In genomic region chr1:143982085-143982764, GRCm38 (mm10) we compare ENCODE assay signal across 17 mouse cellular contexts. TPM values are rescaled to one million over a fixed set of nuclear protein-coding genes. Genes with fewer than 3 reads are reported as not detected.
DNase-seq lines count a peak whose midpoint lies in the region; ATAC-seq lines count a peak whose summit lies in the region.
"Had no signal": no experiment of that assay in that cellular context is flagged by ENCODE, and none has a peak within 500 bp of the region (broad histone marks: within the 10 kb centered on the region; RNA-seq: fewer than 3 reads in every experiment).

No protein-coding gene starts in this region.

- H3K36me3 ChIP-seq in forebrain, embryonic 11.5 days (ENCODE audit: control insufficient read depth, insufficient read depth, low read length), result no peaks in the 10 kb centered on the region
- H3K36me3 ChIP-seq in forebrain, embryonic 10.5 days (replicated peaks), result no peaks in the 10 kb centered on the region
- H3K36me3 ChIP-seq in midbrain, embryonic 13.5 days, result no peaks in the 10 kb centered on the region
- no peaks in the 10 kb centered on the region for H3K36me3 ChIP-seq in midbrain, embryonic 10.5 days
- H3K36me3 ChIP-seq in forebrain, embryonic 15.5 days, result no peaks in the 10 kb centered on the region
- H3K36me3 ChIP-seq: intestine, embryonic 15.5 days; liver, embryonic 12.5 days had no signal

- no peak overlapping the region for H3K4me2 ChIP-seq in forebrain, embryonic 11.5 days (ENCODE audit: low read depth, low read length, severe bottlenecking)
- no peak overlapping the region for H3K4me2 ChIP-seq in midbrain, embryonic 13.5 days (replicated peaks)
- H3K4me2 ChIP-seq in forebrain, embryonic 15.5 days (replicated peaks), result no peak overlapping the region
- H3K4me2 ChIP-seq: intestine, embryonic 15.5 days; liver, embryonic 12.5 days; lung, embryonic 14.5 days had no signal

- no peaks in the 10 kb centered on the region for H3K27me3 ChIP-seq in forebrain, embryonic 11.5 days (ENCODE audit: control insufficient read depth, insufficient read depth, low read length)
- no peaks in the 10 kb centered on the region for H3K27me3 ChIP-seq in forebrain, embryonic 10.5 days (ENCODE audit: poor library complexity, severe bottlenecking)
- H3K27me3 ChIP-seq in midbrain, embryonic 13.5 days, result no peaks in the 10 kb centered on the region
- H3K27me3 ChIP-seq in midbrain, embryonic 10.5 days (ENCODE audit: low read depth, poor library complexity, severe bottlenecking), result no peaks in the 10 kb centered on the region
- H3K27me3 ChIP-seq in forebrain, embryonic 15.5 days, result no peaks in the 10 kb centered on the region
- H3K27me3 ChIP-seq: intestine, embryonic 15.5 days; liver, embryonic 12.5 days had no signal

- no peaks in the 10 kb centered on the region for H3K9me3 ChIP-seq in forebrain, embryonic 11.5 days (ENCODE audit: control insufficient read depth, low read length)
- no peaks in the 10 kb centered on the region for H3K9me3 ChIP-seq in forebrain, embryonic 10.5 days
- no peaks in the 10 kb centered on the region for H3K9me3 ChIP-seq in midbrain, embryonic 13.5 days
- no peaks in the 10 kb centered on the region for H3K9me3 ChIP-seq in midbrain, embryonic 10.5 days (replicated peaks)
- no peaks in the 10 kb centered on the region for H3K9me3 ChIP-seq in forebrain, embryonic 15.5 days
- H3K9me3 ChIP-seq: intestine, embryonic 15.5 days; liver, embryonic 12.5 days had no signal

- ATAC-seq in forebrain, embryonic 11.5 days (replicated peaks; ENCODE audit: low FRiP score), result 0 out of 2 replicates have a peak, but pooled peaks have one; percentile 56
- peak; percentile 60; the same call in 1 of the 2 replicates for ATAC-seq in midbrain, embryonic 13.5 days
- no peak for ATAC-seq in forebrain, embryonic 15.5 days (replicated peaks)
- ATAC-seq: intestine, embryonic 15.5 days; liver, embryonic 12.5 days had no signal

- H3K4me1 ChIP-seq in forebrain, embryonic 11.5 days (replicated peaks; ENCODE audit: control insufficient read depth, insufficient read depth, low read length), result no peaks in the 10 kb centered on the region
- peaks cover 6% of the 10 kb centered on the region for H3K4me1 ChIP-seq in forebrain, embryonic 10.5 days
- H3K4me1 ChIP-seq in midbrain, embryonic 13.5 days (replicated peaks), result peaks cover 14% of the 10 kb centered on the region
- H3K4me1 ChIP-seq in midbrain, embryonic 10.5 days, result peaks cover 6% of the 10 kb centered on the region
- H3K4me1 ChIP-seq in forebrain, embryonic 15.5 days, result peaks cover 6% of the 10 kb centered on the region
- H3K4me1 ChIP-seq: intestine, embryonic 15.5 days; liver, embryonic 12.5 days had no signal

- H3K9ac ChIP-seq in forebrain, embryonic 11.5 days (ENCODE audit: low read length), result no peak overlapping the region; the same call in 1 of the 2 replicates
- H3K9ac ChIP-seq in midbrain, embryonic 13.5 days (replicated peaks), result no peak overlapping the region
- no peak overlapping the region for H3K9ac ChIP-seq in forebrain, embryonic 15.5 days (replicated peaks)
- H3K9ac ChIP-seq: intestine, embryonic 15.5 days; liver, embryonic 12.5 days; lung, embryonic 14.5 days had no signal

- no peak overlapping the region for H3K27ac ChIP-seq in forebrain, embryonic 11.5 days (ENCODE audit: low read depth, low read length)
- H3K27ac ChIP-seq in forebrain, embryonic 10.5 days, result no peak overlapping the region
- H3K27ac ChIP-seq in midbrain, embryonic 13.5 days, result peak overlapping the region; percentile 26; the same call in 1 of the 2 replicates
- no peak overlapping the region for H3K27ac ChIP-seq in midbrain, embryonic 10.5 days (replicated peaks)
- H3K27ac ChIP-seq in forebrain, embryonic 15.5 days (replicated peaks), result peak overlapping the region; percentile 51; the same call in 1 of the 2 replicates
- H3K27ac ChIP-seq: intestine, embryonic 15.5 days; layer of hippocampus, adult 2 months; left cerebral cortex, adult 2 months; liver, embryonic 12.5 days had no signal

- H3K4me3 ChIP-seq in forebrain, embryonic 11.5 days (ENCODE audit: low read depth, low read length), result no peak overlapping the region
- no peak overlapping the region for H3K4me3 ChIP-seq in forebrain, embryonic 10.5 days
- H3K4me3 ChIP-seq in midbrain, embryonic 13.5 days (replicated peaks), result no peak overlapping the region
- no peak overlapping the region for H3K4me3 ChIP-seq in midbrain, embryonic 10.5 days
- no peak overlapping the region for H3K4me3 ChIP-seq in forebrain, embryonic 15.5 days
- H3K4me3 ChIP-seq: erythroblast, embryonic 14.5 days; intestine, embryonic 15.5 days; layer of hippocampus, adult 2 months; left cerebral cortex, adult 2 months; liver, embryonic 12.5 days had no signal

- 68% methylated on average over 2 of the region's 2 CpGs for WGBS in forebrain, embryonic 11.5 days
- 80% methylated on average over 2 of the region's 2 CpGs for WGBS in forebrain, embryonic 10.5 days
- 45% methylated on average over 2 of the region's 2 CpGs for WGBS in midbrain, embryonic 13.5 days
- 85% methylated on average over 2 of the region's 2 CpGs for WGBS in midbrain, embryonic 10.5 days
- WGBS in forebrain, embryonic 15.5 days, result 25% methylated on average over 2 of the region's 2 CpGs

- DNase-seq in forebrain, embryonic 11.5 days (ENCODE audit: low spot score), result no peak
- no peak for DNase-seq in forebrain, embryonic 10.5 days (ENCODE audit: extremely low spot score, low spot score)
- DNase-seq in midbrain, embryonic 10.5 days (ENCODE audit: low spot score), result no peak
- DNase-seq in right cerebral cortex, postnatal 36 days (ENCODE audit: low spot score in 2 of 2), result no peak
- no peak for DNase-seq in heart, adult 8-10 months (ENCODE audit: low spot score)
- DNase-seq: heart, postnatal 4 days; lung, postnatal 4 days; right cerebral cortex, postnatal 4 days; thymus, postnatal 25 days had no signal

RNA-seq across cellular contexts. Expression of gene Rgs2, which starts 21.7 kb away (rescaled TPM):
- polyA plus RNA-seq in forebrain, embryonic 11.5 days (2014; fragmentation: Nextera tagmentation; extraction: Ambion mirVana), result 58.9 and 61.1 TPM in 2 replicates
- polyA plus RNA-seq in forebrain, embryonic 10.5 days (2016; fragmentation: Nextera tagmentation; extraction: Ambion mirVana), result 30.9 and 34.2 TPM in 2 replicates
- 170 and 177 TPM in 2 replicates for polyA plus RNA-seq in midbrain, embryonic 13.5 days (2015; fragmentation: Nextera tagmentation; extraction: Ambion mirVana)
- 48.0 and 54.3 TPM in 2 replicates for polyA plus RNA-seq in midbrain, embryonic 10.5 days (2016; fragmentation: Nextera tagmentation; extraction: Ambion mirVana)
- polyA plus RNA-seq in forebrain, embryonic 15.5 days (2015; fragmentation: Nextera tagmentation; extraction: Ambion mirVana), result 79.6 and 88.7 TPM in 2 replicates
- 10 to 100 TPM; 25.2 to 45.9 (median 28.4) TPM for total RNA-seq in heart, adult 8-10 months (2022)

Comparison
In these comparisons a context has a peak if more than half of its experiments do, and no peak if none do; other contexts are left out.
1. H3K27ac ChIP-seq: peak in midbrain, embryonic 13.5 days (single experiment) and forebrain, embryonic 15.5 days (single experiment); none in forebrain, embryonic 11.5 days (single experiment), forebrain, embryonic 10.5 days (single experiment) and midbrain, embryonic 10.5 days (single experiment).